ENCODE assay signal across 36 mouse cellular contexts in genomic region chr1:59502355-59502754, GRCm38 (mm10). TPM values are rescaled to one million over a fixed set of nuclear protein-coding genes. Genes with fewer than 3 reads are reported as not detected.
"Had no signal": no experiment of that assay in that cellular context is flagged by ENCODE, and none has a peak within 500 bp of the region (broad histone marks: within the 10 kb centered on the region; RNA-seq: fewer than 3 reads in every experiment).

No protein-coding gene starts in this region.

- H3K27me3 ChIP-seq: heart, embryonic 15.5 days; hindbrain, embryonic 12.5 days; hindbrain, embryonic 13.5 days; hindbrain, embryonic 15.5 days; intestine, embryonic 15.5 days; kidney, embryonic 15.5 days had no signal

- H3K27ac ChIP-seq: heart, embryonic 10.5 days; heart, embryonic 13.5 days; heart, embryonic 15.5 days; hindbrain, embryonic 10.5 days; hindbrain, embryonic 12.5 days; hindbrain, embryonic 13.5 days; hindbrain, embryonic 14.5 days; hindbrain, embryonic 15.5 days; hindbrain, postnatal 0 days; intestine, embryonic 15.5 days; kidney, embryonic 15.5 days; kidney, postnatal 0 days; layer of hippocampus, adult 2 months had no signal

- H3K4me1 ChIP-seq: heart, embryonic 15.5 days; hindbrain, embryonic 10.5 days; hindbrain, embryonic 12.5 days; hindbrain, embryonic 13.5 days; hindbrain, embryonic 15.5 days; intestine, embryonic 15.5 days had no signal

- DNase-seq: heart, postnatal 10 days; heart, postnatal 14 days; heart, postnatal 36 days; heart, postnatal 4 days; kidney, adult 11 months; kidney, adult 18-20 months; kidney, adult 2 months; kidney, adult 8-10 months; kidney, adult 9 months; kidney, postnatal 10 days; kidney, postnatal 14 days; kidney, postnatal 25 days; kidney, postnatal 36 days; kidney, postnatal 4 days; layer of hippocampus, adult 9-11 months; layer of hippocampus, postnatal 36 days had no signal

- ATAC-seq: hindbrain, embryonic 16.5 days; hindbrain, postnatal 0 days; inflammation-experienced regulatory T-cells, adult 6 months; intestine, embryonic 15.5 days; intestine, embryonic 16.5 days; intestine, postnatal 0 days had no signal

- H3K9ac ChIP-seq: heart, embryonic 12.5 days; heart, embryonic 13.5 days; heart, embryonic 15.5 days; hindbrain, embryonic 12.5 days; hindbrain, embryonic 13.5 days; hindbrain, embryonic 14.5 days; hindbrain, embryonic 15.5 days; intestine, embryonic 15.5 days; kidney, embryonic 15.5 days had no signal

- H3K36me3 ChIP-seq: heart, embryonic 10.5 days; heart, embryonic 12.5 days; heart, embryonic 13.5 days; heart, embryonic 15.5 days; hindbrain, embryonic 10.5 days; hindbrain, embryonic 12.5 days; hindbrain, embryonic 13.5 days; hindbrain, embryonic 15.5 days; intestine, embryonic 15.5 days; kidney, embryonic 15.5 days had no signal

- H3K4me3 ChIP-seq: heart, embryonic 10.5 days; heart, embryonic 12.5 days; heart, embryonic 13.5 days; heart, embryonic 15.5 days; hindbrain, embryonic 10.5 days; hindbrain, embryonic 12.5 days; hindbrain, embryonic 13.5 days; hindbrain, embryonic 15.5 days; intestine, embryonic 15.5 days; kidney, embryonic 15.5 days; layer of hippocampus, adult 2 months had no signal

- H3K4me2 ChIP-seq: heart, embryonic 11.5 days; heart, embryonic 12.5 days; heart, embryonic 13.5 days; heart, embryonic 15.5 days; hindbrain, embryonic 12.5 days; hindbrain, embryonic 13.5 days; hindbrain, embryonic 14.5 days; hindbrain, embryonic 15.5 days; intestine, embryonic 15.5 days; kidney, embryonic 15.5 days had no signal

- H3K9me3 ChIP-seq: heart, embryonic 10.5 days; heart, embryonic 13.5 days; heart, embryonic 15.5 days; hindbrain, embryonic 10.5 days; hindbrain, embryonic 12.5 days; hindbrain, embryonic 13.5 days; hindbrain, embryonic 15.5 days; intestine, embryonic 15.5 days; kidney, embryonic 15.5 days had no signal

RNA-seq across cellular contexts. Expression of gene Gm973, which starts 13.7 kb away (rescaled TPM):
- total RNA-seq: heart, postnatal 4 days had no signal
- polyA plus RNA-seq: heart, embryonic 14.5 days had no signal
